Mouse (Mus musculus) retina, embryonic 14.5 days (tissue): ENCODE measurements around the gene Pla2g2f.
A peak's percentile ranks its signal among the peaks of the same experiment; 100 is the strongest.

ENCODE experiments used
- DNase-seq: peaks from one replicate; pipeline ENCODE4 v3.0.0-alpha.2; 2015; ENCODE audit warnings: low spot score

Pla2g2f gene

DNA sequence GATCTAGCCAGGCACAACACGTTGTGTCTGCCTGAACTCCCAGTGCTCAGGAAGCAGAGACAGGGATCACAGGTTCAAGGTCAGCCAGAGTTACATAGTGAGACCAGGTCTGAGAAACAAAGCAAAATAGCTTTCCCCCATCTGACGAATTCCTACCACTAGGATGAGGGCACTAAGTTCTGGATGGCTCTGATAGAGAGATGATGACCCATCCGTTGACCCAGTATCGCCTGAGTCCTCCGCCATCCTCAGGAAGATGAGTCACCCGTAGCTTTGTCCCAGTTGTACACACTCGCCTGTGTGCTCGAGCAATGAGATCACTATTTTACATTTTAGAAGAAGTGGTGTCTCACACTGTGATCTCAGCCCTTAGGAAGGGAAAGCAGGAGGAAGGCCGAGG is 4.8 kb upstream of the Pla2g2f start:
- no peak for DNase-seq

DNA sequence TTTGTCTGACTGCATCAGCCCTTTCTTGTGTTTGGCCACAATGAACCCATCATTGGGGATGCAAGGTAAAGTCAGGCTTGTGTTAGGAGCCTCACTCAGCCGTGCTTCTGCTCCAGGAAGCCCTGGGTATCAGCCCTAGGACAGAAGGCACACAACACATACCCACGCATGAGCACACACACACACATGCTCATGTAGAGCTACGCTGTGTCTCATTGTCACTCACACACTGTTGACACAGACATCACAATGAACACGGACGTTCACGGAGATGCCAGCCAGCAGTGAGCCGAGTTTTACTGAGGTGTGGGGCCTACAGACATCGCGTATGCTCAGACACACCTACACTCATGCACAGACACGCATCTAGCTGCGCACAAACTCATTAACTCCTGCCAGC is 1.4 kb downstream of the Pla2g2f start:
- no peak for DNase-seq

DNA sequence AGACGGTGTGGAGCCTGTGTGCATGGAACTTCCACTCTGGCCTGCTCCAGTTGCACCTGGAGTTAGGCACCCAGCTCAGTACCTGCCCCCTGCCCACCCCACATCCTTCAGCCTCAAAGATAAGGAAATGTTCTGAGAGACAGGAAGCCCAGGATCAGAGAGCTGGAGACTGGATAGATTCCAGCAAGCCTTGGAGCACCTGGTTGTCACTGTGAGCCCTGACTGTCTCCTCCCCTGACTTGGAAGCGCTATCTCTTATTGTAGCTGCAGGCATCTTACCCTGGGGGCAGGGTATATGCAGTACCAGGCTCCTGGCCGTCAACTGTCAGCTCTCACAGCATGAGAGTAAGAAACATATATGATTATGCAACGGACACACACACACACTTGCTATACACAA is 2.0 kb downstream of the Pla2g2f start:
- no peak for DNase-seq

DNA sequence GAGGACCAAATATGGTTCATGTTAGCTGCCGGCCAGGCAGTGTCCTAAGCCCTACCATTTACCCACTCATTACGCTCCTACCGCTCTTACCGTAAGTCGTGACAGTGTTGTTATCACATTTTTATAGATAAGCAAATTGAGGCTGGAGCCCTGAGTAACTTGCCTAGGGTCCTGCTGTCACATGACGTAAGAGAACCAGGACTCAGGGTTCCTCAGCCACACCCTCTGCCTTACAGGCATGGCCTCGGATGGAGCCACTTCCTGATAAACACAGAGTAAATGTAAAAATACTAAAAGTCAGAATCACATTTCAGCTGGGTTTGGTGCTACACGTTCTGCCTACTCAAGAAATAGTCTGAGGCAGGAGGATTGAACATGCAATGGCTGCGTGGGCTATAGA is 3.0 kb downstream of the Pla2g2f start:
- no peak for DNase-seq

DNA sequence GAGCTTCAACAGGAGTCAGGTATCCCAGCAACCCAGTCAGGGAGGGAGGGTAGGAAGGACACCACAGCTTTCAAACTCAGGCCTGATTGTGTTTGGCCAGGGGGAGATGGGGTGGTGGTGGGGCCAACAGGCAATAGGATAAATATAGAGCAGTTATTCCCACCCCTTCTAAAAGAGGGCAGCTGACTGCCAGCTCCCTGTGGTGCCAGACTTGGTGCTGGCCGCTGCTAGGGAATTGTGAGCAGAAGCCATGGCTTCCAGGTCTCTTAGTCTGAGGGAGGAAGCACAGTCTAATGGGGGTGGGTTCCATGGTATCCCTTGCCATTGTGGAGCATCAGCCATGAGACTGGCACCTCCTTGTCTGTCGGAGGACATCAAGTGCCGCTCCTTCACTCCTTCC is 3.8 kb downstream of the Pla2g2f start:
- DNase-seq, result no peak

DNA sequence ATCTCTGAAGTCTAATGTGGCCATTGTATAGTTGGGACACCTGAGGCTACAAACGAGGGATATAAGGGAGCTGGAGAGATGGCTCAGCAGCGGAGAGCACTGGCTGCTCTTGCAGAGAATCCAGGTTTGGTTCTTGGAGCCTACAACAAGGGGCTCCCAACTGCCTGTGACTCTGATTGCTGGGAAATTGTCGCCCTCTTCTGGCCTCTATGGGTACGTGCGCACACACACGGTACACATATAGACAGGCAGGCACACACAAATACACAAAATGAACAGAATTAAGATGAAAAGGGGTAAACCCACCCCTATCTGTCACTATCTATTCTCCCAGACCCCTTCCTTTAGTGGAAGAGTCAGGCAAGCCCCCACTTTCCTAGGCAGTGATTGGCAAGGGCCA is 4.8 kb downstream of the Pla2g2f start:
- DNase-seq, result no peak

DNA sequence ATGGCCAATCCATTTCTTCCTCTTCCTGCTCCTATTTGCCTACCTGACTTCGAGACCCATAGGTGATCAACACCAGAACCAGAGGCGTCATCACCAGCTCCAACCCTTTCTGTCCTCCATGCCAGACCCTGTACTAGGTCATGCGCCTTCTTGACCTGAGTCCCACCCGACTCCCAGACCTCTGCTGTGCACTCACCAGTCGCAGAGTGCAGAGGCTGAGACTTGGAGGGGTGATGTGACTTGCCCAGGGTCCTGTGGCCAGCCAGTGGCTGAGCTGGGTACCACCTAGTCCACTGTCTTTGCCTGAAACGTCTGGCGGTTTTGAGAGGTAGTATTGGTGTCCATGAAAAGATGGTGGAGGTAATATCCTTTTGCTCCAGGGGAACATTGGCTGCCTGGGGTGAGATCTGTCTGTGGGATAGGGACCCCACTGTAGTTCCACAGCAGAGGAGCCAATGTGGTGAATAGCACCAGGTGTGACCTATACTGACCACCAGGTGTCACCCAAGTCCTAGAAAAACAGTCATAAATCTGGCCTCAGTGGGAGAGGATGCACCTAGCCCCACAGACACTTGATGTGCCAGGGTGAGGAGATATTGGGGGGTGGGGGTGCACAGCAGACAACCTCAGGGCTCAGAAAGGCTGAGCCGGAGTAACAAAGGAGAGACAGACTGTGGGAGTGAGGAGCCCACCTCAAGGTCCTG is 8.9 kb downstream of the Pla2g2f start:
- peak; percentile 75 for DNase-seq

DNA sequence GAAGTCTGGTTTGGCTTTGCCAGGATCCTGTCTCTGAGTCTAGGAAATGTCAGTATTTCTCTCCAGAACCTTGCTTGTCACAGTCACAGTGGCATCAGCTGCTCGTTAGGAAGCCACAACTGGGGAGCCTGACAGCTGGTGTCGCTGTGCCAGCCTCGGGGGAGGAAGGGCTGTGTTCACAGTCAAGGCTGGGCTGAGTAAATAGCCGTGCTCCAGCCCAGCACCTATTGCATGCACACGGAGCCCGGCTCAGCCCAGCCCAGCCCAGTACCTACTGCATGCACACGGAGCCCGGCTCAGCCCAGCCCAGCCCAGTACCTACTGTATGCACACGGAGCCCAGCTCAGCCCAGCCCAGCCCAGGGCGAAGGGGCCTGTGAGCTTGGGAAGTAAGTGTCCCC is 9.6 kb downstream of the Pla2g2f start:
- no peak for DNase-seq

DNA sequence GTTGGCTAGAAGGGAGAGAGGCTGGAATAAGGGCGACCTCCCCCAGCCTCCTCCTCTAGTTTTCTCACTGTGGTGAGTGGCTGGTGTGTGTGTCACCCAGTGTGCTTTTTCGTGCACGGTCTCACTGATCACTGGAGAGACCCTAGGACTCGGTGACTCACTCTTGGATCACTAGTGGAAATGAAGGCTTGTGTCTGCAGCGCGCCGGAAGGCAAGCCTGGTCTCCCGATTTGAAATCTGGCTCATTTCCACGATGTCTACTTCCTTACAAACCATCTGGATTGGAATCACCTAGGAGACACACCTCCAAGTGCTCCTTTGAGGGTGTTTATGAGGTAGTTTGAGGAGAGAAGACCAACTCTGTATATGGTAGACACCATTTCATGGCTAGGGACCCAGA is 10.6 kb downstream of the Pla2g2f start:
- no peak for DNase-seq

DNA sequence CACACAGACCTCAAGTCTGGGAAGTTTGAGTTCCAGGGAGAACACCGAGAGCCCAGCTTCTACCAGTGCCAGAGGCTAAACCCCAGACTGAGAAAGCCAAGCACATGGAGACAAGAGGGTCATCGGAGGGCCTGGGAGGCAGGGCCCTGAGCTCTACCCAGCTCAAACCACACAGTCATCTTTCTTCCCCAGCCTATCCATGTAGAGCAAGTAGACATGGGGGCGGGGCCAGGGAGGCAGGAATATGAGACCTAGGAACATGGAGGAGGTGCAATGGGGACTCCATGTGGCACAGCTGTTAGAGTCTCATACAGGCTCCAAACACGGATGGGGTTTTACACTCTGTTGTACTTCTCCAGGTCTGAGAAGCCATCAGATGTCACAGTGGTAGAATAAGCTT is 11.5 kb downstream of the Pla2g2f start:
- DNase-seq, result peak; percentile 40

DNA sequence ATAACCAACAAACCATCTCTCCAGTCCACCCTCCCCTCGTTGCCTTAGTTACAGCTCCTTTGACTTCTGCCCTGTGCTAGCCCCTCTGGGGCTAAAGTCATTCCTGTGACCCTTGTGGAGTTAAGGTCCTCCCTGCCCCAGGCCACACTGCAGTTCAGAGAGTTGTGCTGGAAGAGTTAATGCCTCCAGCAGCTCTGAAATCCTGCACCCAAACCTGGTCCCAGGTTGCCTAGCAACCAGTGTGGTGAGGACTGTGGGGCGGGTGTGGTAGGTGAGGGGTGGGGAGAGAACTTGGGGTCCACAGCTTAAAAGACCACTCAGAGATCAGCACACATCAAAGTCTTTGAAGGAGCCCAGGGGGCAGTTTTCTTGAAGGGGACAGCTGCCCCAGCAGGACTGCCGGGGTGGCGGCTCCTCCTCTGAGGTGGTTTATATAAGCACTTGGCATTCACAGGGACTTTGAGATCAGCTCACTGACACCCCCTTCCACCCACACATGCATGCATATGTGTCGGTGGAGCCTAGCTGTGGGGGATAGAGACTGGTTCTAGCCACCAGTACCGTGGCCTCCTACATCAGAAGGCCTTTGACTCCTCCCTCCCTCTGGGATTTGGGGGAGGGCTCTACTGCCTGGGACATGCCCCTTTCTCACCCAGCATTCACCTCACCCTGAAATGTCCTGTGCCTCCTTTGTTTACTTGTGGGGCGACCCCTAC is 18.1 kb downstream of the Pla2g2f start:
- DNase-seq, result peak; percentile 20

DNA sequence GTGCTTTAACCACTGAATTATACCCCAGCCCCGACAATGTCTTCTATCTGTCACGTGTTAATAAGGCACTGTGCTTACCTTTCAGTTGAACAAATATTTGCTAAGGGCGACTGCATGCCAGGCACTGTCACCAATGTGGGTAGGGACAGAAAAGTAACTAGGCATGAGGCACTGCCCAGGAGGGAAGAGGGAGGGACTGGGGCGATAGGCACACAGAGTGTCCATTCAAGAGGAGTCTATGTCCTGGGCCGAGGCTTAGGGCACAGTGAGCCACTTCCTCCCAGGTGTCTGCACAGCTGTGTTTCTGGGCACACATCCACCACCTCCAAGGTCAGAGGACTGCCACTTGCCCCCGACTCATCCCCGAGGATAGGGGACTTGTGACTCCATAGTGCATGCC is 20.4 kb downstream of the Pla2g2f start, which contains the start of gene Ubxn10:
Gene Ubxn10 (minus strand): TSS at position 137 of the 400 bp plus-strand sequence.
- DNase-seq, result no peak

DNA sequence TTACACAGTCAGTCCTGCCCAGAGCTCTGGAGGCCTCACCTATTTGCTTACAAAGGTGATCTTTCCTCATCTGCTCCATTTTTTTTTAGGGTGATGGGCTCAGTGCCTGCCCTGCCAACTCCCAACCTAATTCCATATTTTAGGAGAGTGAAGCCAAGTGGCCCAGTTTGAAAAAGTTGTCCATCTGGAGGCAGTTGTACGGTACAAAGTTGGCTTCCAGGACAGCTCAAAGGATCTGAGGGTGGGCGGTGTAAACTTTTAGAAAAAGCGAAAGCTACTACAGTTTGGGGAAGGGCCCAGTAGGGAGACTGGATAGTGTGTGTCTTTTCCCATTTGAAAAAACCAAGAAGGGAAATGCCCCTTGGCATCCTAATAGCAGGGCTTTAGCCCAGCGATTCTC is 22.6 kb downstream of the Pla2g2f start:
- DNase-seq, result no peak

DNA sequence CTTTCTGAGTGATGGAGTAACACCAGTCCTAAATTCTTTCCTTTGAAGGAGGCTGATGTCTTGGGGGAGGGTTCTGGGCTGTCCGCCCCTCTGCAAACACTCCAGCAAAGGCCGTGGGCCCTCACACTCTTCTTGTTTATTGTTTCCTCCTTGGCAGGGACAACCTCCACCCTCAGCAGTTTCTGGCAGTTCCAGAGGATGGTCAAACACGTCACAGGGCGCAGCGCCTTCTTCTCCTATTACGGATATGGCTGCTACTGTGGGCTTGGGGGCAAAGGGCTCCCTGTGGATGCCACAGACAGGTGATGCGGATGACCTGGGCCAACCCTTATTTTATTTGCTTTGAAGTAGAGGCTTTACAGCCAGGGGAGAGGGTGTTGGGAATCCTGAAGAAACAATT is 23.3 kb downstream of the Pla2g2f start:
- DNase-seq, result no peak

DNA sequence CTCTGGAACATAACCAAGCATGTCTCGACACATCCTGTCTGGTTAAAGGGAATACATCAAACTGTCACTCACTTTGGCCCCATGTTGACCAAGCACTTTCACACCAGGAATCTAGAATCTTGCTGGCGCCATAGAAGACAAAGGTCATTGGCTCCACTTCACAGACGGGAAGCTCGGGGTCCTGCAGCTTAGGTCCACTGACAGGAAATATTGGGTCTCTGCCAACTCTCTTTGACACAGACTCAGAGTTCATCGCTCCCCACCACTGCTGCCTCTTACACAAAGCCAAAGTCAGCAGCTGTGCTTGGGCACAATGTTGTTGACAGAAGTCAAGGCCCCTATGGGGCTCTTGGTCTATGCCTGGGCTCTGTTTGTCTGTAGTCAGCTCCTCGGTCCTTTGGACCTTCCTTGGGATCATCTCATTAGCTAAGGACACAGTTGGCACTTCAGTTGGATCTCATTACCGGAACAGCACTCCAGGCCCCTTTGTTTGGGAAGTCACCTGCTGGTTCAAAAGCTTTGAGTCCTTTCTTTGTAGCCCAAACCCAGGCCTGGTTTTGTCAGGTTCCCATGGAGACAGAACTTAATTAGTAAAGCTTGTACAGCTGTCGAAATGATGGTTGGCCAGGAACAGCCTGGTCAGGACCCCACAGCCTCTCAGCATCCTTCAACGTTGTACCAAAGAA is 28.3 kb downstream of the Pla2g2f start:
- peak; percentile 62 for DNase-seq

DNA sequence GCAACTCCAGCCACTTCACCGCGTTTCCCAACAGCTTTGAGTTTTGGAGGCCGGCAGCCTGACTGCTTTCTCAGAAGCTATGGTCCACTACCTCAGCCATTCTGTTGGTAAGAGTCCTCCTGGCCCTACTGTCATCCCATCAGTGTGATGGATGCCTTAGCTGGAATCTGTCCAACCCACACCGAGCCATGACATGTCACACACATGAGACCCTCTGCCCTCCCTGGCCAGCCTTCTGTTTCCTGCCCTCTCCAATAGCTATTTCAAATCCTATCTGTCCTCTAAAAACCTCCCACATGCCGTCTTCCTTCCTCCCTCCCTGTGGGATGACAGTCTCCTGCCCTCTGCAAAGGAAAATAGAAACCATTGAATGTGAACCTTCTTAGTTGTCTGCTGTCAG is 31.7 kb downstream of the Pla2g2f start:
- DNase-seq, result no peak

DNA sequence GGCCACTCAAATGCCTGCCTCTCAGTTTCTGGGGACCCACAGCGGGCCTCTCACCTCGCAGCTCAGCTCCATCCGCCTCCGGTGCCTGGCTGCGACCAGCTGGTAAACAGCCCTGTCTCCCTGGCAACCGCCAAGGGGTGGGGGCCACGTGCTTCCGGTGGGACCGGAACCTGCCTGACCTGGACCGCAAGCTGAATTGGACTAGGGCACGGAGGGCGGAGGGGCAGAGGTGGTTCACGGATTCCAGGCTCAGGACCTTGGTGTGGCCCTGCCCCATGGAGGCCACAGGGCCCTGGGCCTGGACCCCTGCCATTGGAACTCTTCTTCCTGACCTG is 32.3 kb downstream of the Pla2g2f start:
- peak; percentile 77 for DNase-seq

DNA sequence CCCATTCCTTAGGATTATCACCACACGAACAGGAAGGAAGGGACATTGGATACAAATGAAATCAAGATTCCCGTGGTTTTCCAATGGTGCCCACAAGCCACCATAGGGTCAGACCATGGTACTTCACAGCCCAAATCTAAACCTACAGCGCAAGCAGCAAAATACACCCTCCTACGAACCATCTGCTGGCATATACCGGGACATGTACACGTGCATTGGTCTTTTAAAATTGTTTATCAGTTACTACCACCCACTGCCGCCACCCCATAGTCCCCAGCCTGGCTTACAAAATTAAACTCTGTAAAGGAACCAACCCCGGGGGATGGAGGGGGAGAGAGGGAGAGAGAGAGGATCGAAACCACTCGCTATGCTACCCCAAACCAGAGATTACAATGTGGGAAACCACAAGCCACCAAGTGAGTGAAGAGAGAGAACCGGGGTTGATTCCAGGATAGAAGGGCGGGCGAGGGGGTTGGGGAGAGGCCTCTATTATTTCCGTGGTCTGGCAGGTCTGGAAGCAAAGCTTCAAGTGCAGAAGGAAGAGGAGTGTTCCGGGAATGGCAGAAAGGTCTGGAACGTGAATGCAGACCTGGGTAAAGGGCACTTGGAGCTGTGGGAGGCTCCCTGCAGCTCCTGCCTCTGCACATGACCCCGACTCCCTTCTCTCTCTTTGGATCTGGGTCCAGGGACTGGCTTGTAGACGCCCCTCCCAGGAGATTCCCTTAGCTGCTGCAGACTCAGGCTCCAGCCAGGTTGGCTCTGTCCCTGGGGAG is 32.9 kb downstream of the Pla2g2f start, which contains the start of gene Pla2g2c:
Gene Pla2g2c (plus strand): TSS at position 439 of the 773 bp plus-strand sequence.
- no peak for DNase-seq

DNA sequence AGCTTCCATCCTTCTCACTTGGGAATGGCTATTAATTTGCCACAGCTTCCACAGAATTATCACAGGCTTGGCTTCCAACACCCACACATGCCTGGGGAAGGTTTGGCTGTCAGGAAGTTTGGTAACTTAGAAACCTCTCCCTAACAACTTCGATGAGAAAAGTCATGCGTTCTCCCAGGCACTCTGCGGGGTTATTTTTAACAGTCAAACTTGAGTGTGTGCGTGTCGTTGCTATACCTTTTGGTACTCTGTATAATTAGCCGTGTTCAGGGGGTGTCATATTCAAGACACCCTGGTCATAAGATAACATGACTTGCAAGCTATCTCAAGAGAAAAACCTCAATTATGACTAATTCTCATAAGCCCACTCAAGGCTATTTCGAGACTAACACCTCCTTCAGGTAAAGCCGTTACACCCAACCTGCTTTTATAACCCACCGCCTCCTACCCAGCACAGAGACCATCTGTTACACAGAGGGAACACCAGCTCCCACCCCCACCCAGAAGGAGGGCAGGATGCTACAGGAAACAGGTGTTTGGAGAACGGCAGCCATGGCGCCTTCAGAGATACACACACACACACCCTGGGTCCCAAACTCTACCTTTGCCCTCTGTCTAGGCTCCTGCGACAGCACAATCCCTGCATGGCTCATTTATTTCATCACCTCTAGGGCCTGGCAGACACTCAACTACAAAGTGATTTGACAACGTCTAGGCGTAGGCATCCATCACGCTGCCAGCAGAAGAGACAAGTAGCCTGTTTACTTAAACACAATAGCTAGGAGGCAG is 33.7 kb downstream of the Pla2g2f start:
- no peak for DNase-seq

DNA sequence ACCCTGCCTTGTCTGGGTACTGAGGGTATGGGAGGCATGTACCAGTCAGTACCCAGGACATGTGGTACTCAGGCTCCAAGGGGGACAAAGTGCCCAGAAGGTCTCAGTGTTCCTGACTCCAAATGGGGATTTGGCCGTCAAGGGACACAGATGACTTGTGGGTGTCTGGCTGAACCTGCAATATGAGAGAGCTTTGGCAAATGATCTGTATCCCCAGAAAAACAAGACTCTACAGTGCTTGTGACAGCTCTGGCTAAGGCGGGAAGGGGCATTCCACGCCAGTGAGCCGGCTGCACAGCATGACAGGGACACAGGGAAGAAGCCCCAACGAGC is 38.2 kb downstream of the Pla2g2f start:
- DNase-seq, result no peak

DNA sequence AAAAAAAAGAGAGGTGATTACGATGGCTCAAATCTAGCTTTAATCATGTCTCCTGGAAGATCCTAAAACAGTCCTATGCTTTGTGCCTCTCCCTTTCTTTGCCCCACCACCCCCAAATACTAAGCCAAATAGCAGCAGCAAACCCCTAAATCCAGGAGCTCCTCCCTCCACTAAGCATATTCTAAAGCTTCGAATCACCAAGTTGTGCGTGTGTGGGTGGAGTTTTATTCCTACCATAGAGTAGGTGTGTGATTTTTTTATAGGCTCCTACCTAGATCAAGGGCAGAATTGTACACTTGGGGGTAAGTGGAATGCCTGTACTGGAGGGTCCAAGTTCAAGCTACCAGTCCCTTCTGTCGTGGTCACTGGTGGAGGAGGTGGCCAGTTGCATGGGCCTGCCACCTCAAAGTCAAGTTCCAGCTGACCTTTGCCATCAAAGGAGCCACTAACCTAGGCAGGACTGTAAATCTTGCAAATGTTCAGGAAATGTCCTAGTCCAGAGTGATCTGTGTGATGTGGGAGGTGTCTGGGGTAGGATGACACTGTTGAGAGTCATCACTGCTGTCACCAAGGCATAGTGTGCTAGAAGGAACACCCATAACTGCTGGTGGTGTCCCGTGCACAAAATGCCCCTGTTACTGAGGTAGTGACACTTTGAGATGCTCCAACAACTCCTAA is 38.7 kb downstream of the Pla2g2f start:
- no peak for DNase-seq
